Mouse (Mus musculus) MEL (cell line): Measurements from ENCODE around the gene Acoxl. TPM values are rescaled to one million over a fixed set of nuclear protein-coding genes. Genes with fewer than 3 reads are reported as not detected.

Source experiments
- DNase-seq: peaks from one replicate; pipeline ENCODE4 v3.0.0; 2011; ENCODE audit warnings: low read depth, low spot score
- H3K27ac ChIP-seq: 2 replicates; pipeline ENCODE4 v1.5.1; 2012; ENCODE audit warnings: low read depth, mild to moderate bottlenecking, control low read depth, low read length, moderate library complexity; ENCODE audit not compliant: control insufficient read depth
- H3K27me3 ChIP-seq, 2 experiments: fragments of 150-350 bp in 1 of 2; sonication (generic) in 1 of 2; 2 replicates each; pipeline ENCODE4 v1.6.1; 2012; ENCODE audit warnings: low read length in 2 of 2, mild to moderate bottlenecking in 2 of 2, improper control_type of control experiment in 1 of 2, moderate library complexity in 1 of 2; ENCODE audit not compliant: insufficient read depth in 2 of 2, control insufficient read depth in 1 of 2
- H3K36me3 ChIP-seq, 2 experiments: 2 replicates each; pipeline ENCODE4 v1.6.1; 2012 to 2014; ENCODE audit warnings: low read length in 2 of 2, improper control_type of control experiment in 1 of 2, inconsistent platforms in 1 of 2, mild to moderate bottlenecking in 1 of 2; ENCODE audit not compliant: insufficient read depth in 2 of 2, control insufficient read depth in 1 of 2
- H3K4me1 ChIP-seq, 2 experiments: fragments of 150-350 bp in 1 of 2; sonication (generic) in 1 of 2; 2 replicates each; pipeline ENCODE4 v1.6.1; 2012; ENCODE audit warnings: low read length in 2 of 2, improper control_type of control experiment in 1 of 2, mild to moderate bottlenecking in 1 of 2; ENCODE audit not compliant: insufficient read depth in 2 of 2, control insufficient read depth in 1 of 2
- H3K4me3 ChIP-seq, 2 experiments: fragments of 150-350 bp in 1 of 2; sonication (generic) in 1 of 2; 2 replicates each; pipeline ENCODE4 v1.5.1; 2012; ENCODE audit warnings: low read depth in 2 of 2, low read length in 2 of 2, mild to moderate bottlenecking in 2 of 2, moderate library complexity in 2 of 2, control low read depth in 1 of 2, improper control_type of control experiment in 1 of 2; ENCODE audit not compliant: control insufficient read depth in 1 of 2, insufficient read depth in 1 of 2
- H3K79me2 ChIP-seq: 2 replicates; pipeline ENCODE4 v1.6.1; 2012; ENCODE audit warnings: mild to moderate bottlenecking, low read length, moderate library complexity; ENCODE audit not compliant: control insufficient read depth, poor library complexity, insufficient read depth
- H3K9ac ChIP-seq: 2 replicates; pipeline ENCODE4 v1.6.1; 2012; ENCODE audit warnings: low read depth, mild to moderate bottlenecking, control low read depth, low read length, moderate library complexity; ENCODE audit not compliant: control insufficient read depth, poor library complexity, severe bottlenecking
- H3K9me3 ChIP-seq: fragments of 150-350 bp; sonication (generic); replicated peaks from 2 replicates; pipeline ENCODE4 v1.6.1; 2012; ENCODE audit warnings: mild to moderate bottlenecking, low read length, improper control_type of control experiment, moderate library complexity; ENCODE audit not compliant: insufficient read depth
- BHLHE40 ChIP-seq: IDR thresholded peaks from 2 replicates; pipeline ENCODE4 v1.6.1; 2012; ENCODE audit warnings: low read depth, mild to moderate bottlenecking, inconsistent platforms, low read length, improper control_type of control experiment, borderline replicate concordance
- CHD1 ChIP-seq: IDR thresholded peaks from 2 replicates; pipeline ENCODE4 v1.6.1; 2012; ENCODE audit warnings: low read depth, mild to moderate bottlenecking, inconsistent platforms, low read length, improper control_type of control experiment
- CTCF ChIP-seq, 3 experiments: IDR thresholded peaks in 2 of 3; conservative IDR thresholded peaks in 1 of 3; 2 replicates each; pipeline ENCODE4 v1.5.1; 2011 to 2012; ENCODE audit warnings: low read length in 3 of 3, low read depth in 2 of 3, mild to moderate bottlenecking in 2 of 3, improper control_type of control experiment in 1 of 3, inconsistent platforms in 1 of 3, mixed read lengths in 1 of 3, moderate library complexity in 1 of 3; ENCODE audit not compliant: control insufficient read depth in 1 of 3, insufficient read depth in 1 of 3, poor library complexity in 1 of 3, severe bottlenecking in 1 of 3
- ELF1 ChIP-seq: IDR thresholded peaks from 2 replicates; pipeline ENCODE4 v1.6.1; 2014; ENCODE audit warnings: low read depth, mild to moderate bottlenecking, inconsistent platforms, low read length, improper control_type of control experiment, moderate library complexity
- EP300 ChIP-seq, 2 experiments: IDR thresholded peaks; 2 replicates each; pipeline ENCODE4 v1.6.1; 2011; ENCODE audit warnings: improper control_type of control experiment in 2 of 2, low read length in 2 of 2, low read depth in 1 of 2, mild to moderate bottlenecking in 1 of 2
- GATA1 ChIP-seq: IDR thresholded peaks from 2 replicates; pipeline ENCODE4 v1.6.1; 2011; ENCODE audit warnings: low read depth, low read length, improper control_type of control experiment
- JUND ChIP-seq: IDR thresholded peaks from 2 replicates; pipeline ENCODE4 v1.6.1; 2011; ENCODE audit warnings: low read depth, mild to moderate bottlenecking, improper control_type of control experiment, low read length
- KAT2A ChIP-seq: conservative IDR thresholded peaks from 2 replicates; pipeline ENCODE4 v1.6.1; 2012; ENCODE audit warnings: low read depth, low read length, improper control_type of control experiment, inconsistent platforms
- MAFK ChIP-seq: IDR thresholded peaks from 2 replicates; pipeline ENCODE4 v1.6.1; 2011; ENCODE audit warnings: low read depth, mild to moderate bottlenecking, low read length, improper control_type of control experiment, borderline replicate concordance
- MAZ ChIP-seq: IDR thresholded peaks from 2 replicates; pipeline ENCODE4 v1.6.1; 2012; ENCODE audit warnings: low read depth, mild to moderate bottlenecking, inconsistent platforms, low read length, improper control_type of control experiment
- MEF2A ChIP-seq: IDR thresholded peaks from 2 replicates; pipeline ENCODE4 v1.6.1; 2014; ENCODE audit warnings: low read depth, mild to moderate bottlenecking, inconsistent platforms, low read length, improper control_type of control experiment; ENCODE audit not compliant: poor library complexity, insufficient replicate concordance, severe bottlenecking; ENCODE audit errors: extremely low read depth
- MXI1 ChIP-seq: IDR thresholded peaks from 2 replicates; pipeline ENCODE4 v1.6.1; 2011; ENCODE audit warnings: mild to moderate bottlenecking, low read depth, low read length, improper control_type of control experiment
- MYB ChIP-seq: IDR thresholded peaks from 2 replicates; pipeline ENCODE4 v1.6.1; 2011; ENCODE audit warnings: mild to moderate bottlenecking, low read depth, low read length, improper control_type of control experiment
- MYC ChIP-seq: IDR thresholded peaks from 2 replicates; pipeline ENCODE4 v1.6.1; 2011; ENCODE audit warnings: low read depth, mild to moderate bottlenecking, low read length, improper control_type of control experiment, moderate library complexity
- POLR2AphosphoS2 ChIP-seq: IDR thresholded peaks from 2 replicates; pipeline ENCODE4 v1.6.1; 2011; ENCODE audit warnings: low read length, improper control_type of control experiment
- RCOR1 ChIP-seq: IDR thresholded peaks from 2 replicates; pipeline ENCODE4 v1.6.1; 2012; ENCODE audit warnings: low read depth, mild to moderate bottlenecking, inconsistent platforms, low read length, improper control_type of control experiment
- SIN3A ChIP-seq: IDR thresholded peaks from 2 replicates; pipeline ENCODE4 v1.6.1; 2012; ENCODE audit warnings: low read length, improper control_type of control experiment, inconsistent platforms
- TAL1 ChIP-seq: IDR thresholded peaks from 2 replicates; pipeline ENCODE4 v1.6.1; 2012; ENCODE audit warnings: mild to moderate bottlenecking, inconsistent platforms, low read length, moderate library complexity, mixed read lengths
- TBP ChIP-seq: IDR thresholded peaks from 2 replicates; pipeline ENCODE4 v1.8.0; 2011; ENCODE audit warnings: low read depth, low read length, improper control_type of control experiment
- UBTF ChIP-seq: IDR thresholded peaks from 2 replicates; pipeline ENCODE4 v1.6.1; 2012; ENCODE audit warnings: low read depth, mild to moderate bottlenecking, inconsistent platforms, low read length, improper control_type of control experiment, moderate library complexity, borderline replicate concordance; ENCODE audit not compliant: insufficient read depth
- USF2 ChIP-seq, 2 experiments: IDR thresholded peaks; 2 replicates each; pipeline ENCODE4 v1.6.1; 2011 to 2012; ENCODE audit warnings: improper control_type of control experiment in 2 of 2, low read length in 2 of 2, borderline replicate concordance in 1 of 2, inconsistent platforms in 1 of 2, low read depth in 1 of 2, mild to moderate bottlenecking in 1 of 2; ENCODE audit not compliant: insufficient read depth in 1 of 2
- ZC3H11A ChIP-seq: IDR thresholded peaks from 2 replicates; pipeline ENCODE4 v1.6.1; 2012; ENCODE audit warnings: low read depth, mild to moderate bottlenecking, inconsistent platforms, low read length, improper control_type of control experiment
- ZMIZ1 ChIP-seq: IDR thresholded peaks from 2 replicates; pipeline ENCODE4 v1.6.1; 2012; ENCODE audit warnings: low read depth, mild to moderate bottlenecking, inconsistent platforms, low read length, improper control_type of control experiment, moderate library complexity
- ZNF384 ChIP-seq: IDR thresholded peaks from 2 replicates; pipeline ENCODE4 v1.6.1; 2012; ENCODE audit warnings: low read depth, mild to moderate bottlenecking, inconsistent platforms, low read length, improper control_type of control experiment
- polyA plus RNA-seq, 2 experiments: library from polyadenylated mRNA; stranded (reverse) in 1 of 2; unstranded in 1 of 2; fragments of >175 nt in 1 of 2; fragments of >200 nt in 1 of 2; gene quantifications; 2 replicates each; pipeline versions ENCODE4 v1.2.1 to v1.2.4; 2012; ENCODE audit warnings: low replicate concordance in 2 of 2, low read depth in 1 of 2; ENCODE audit not compliant: insufficient read length in 2 of 2, insufficient read depth in 1 of 2, missing spikeins in 1 of 2
- total RNA-seq: library from RNA; depleted of rRNA; stranded (reverse); fragments of 300-350 nt; gene quantifications from 2 replicates; pipeline ENCODE4 v1.2.3, GENCODE M21; 2012

Gene Acoxl
- total and polyA plus RNA-seq, 3 experiments: 0.31 to 0.39 TPM; not detected in 1

GRCm38 (mm10) chr2:127841402-127841801, 2.7 kb downstream of the Acoxl start:
- TF ChIP-seq MAFK (no peak), RCOR1 (no peak), ZMIZ1 (no peak), POLR2AphosphoS2 (no peak), UBTF (no peak), GATA1 (no peak), MAZ (no peak), MXI1 (no peak), TAL1 (no peak), SIN3A (no peak), ZNF384 (no peak), ZC3H11A (no peak), CTCF (IDR thresholded peaks at IDR 0.05 in 2 of 3, conservative IDR thresholded peaks at IDR 0.05 in 1 of 3; ENCODE audit: control insufficient read depth in 1 of 3, insufficient read depth in 1 of 3, low read depth in 2 of 3, low read length in 3 of 3, poor library complexity in 1 of 3, severe bottlenecking in 1 of 3) (no peak), ELF1 (no peak), MYB (no peak), MEF2A (no peak), MYC (no peak), EP300 (IDR thresholded peaks at IDR 0.05; ENCODE audit: low read depth in 1 of 2, low read length in 2 of 2) (no peak), KAT2A (no peak)
- Histone ChIP-seq H3K4me3 (no peak overlapping the region), H3K79me2 (no peaks in the 10 kb centered on the region), H3K9me3 (no peaks in the 10 kb centered on the region), H3K9ac (no peak overlapping the region), H3K27me3 (peaks cover 9 to 12% of the 10 kb centered on the region in 2 experiments), H3K27ac (no peak overlapping the region), H3K4me1 (peaks cover 0 to 8% of the 10 kb centered on the region in 2 experiments; a peak in 2 of 4 replicates), H3K36me3 (peaks cover 0 to 13% of the 10 kb centered on the region in 2 experiments; a peak in 2 of 4 replicates)
- DNase-seq: no peak

GRCm38 (mm10) chr2:127842421-127842820, 3.7 kb downstream of the Acoxl start:
- TF ChIP-seq BHLHE40 (no peak), KAT2A (no peak), MYC (no peak), MYB (no peak), GATA1 (no peak), ZC3H11A (no peak), CHD1 (no peak), JUND (no peak), TBP (no peak), ELF1 (no peak), USF2 (IDR thresholded peaks at IDR 0.05; ENCODE audit: borderline replicate concordance in 1 of 2, insufficient read depth in 1 of 2, low read depth in 1 of 2, low read length in 2 of 2) (no peak)
- Histone ChIP-seq H3K36me3 (peaks cover 0 to 13% of the 10 kb centered on the region in 2 experiments; a peak in 2 of 4 replicates), H3K27me3 (peaks cover 9 to 12% of the 10 kb centered on the region in 2 experiments), H3K4me1 (peaks cover 0 to 8% of the 10 kb centered on the region in 2 experiments; a peak in 2 of 4 replicates), H3K4me3 (no peak overlapping the region), H3K27ac (no peak overlapping the region), H3K9ac (no peak overlapping the region), H3K79me2 (no peaks in the 10 kb centered on the region), H3K9me3 (no peaks in the 10 kb centered on the region)
- DNase-seq: no peak
